Mouse (Mus musculus): ENCODE measurements around the gene St3gal3. TPM values are rescaled to one million over a fixed set of nuclear protein-coding genes. Genes with fewer than 3 reads are reported as not detected.

The St3gal3 gene
- polyA plus RNA-seq, 1 experiment from 2014 or later = 2.5 TPM

DNA sequence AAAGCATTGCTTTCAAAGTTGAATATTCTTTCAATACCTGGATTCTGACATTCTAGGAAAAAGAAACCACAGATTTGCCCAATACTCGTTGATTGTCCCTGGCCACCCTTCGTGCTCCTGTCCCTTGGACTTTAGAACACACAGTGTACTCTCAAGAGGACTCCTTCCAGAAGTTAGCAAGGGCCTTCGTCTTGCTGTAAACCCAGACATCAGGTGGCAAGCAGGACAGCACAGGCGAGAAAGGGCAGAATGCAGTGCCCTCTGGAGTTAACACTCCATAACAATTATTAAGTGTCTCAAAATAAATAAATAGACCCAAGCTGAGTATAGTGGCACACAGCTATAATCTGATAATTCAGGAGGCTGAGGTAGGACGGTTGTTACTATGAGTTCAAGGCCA lies 101.7 kb downstream of the St3gal3 start:
- Histone ChIP-seq H3K27me3 (ENCODE audit: control insufficient read depth, insufficient read depth, low read depth, low read length) (no peaks in the 10 kb centered on the region), H3K4me3 (ENCODE audit: low read depth, low read length) (no peak overlapping the region), H3K4me2 (ENCODE audit: low read depth, low read length) (no peak overlapping the region), H3K36me3 (ENCODE audit: control insufficient read depth, insufficient read depth) (no peaks in the 10 kb centered on the region), H3K9ac (ENCODE audit: low read depth, low read length) (no peak overlapping the region), H3K4me1 (ENCODE audit: control insufficient read depth, low read depth, low read length) (no peaks in the 10 kb centered on the region), H3K27ac (ENCODE audit: low read length) (no peak overlapping the region), H3K9me3 (replicated peaks; ENCODE audit: control insufficient read depth, low read length) (no peaks in the 10 kb centered on the region)
- ATAC-seq (ENCODE audit: low read depth) = no peak
- WGBS (ENCODE audit: insufficient replicate concordance) = 62% methylated on average over 5 of the region's 5 CpGs

DNA sequence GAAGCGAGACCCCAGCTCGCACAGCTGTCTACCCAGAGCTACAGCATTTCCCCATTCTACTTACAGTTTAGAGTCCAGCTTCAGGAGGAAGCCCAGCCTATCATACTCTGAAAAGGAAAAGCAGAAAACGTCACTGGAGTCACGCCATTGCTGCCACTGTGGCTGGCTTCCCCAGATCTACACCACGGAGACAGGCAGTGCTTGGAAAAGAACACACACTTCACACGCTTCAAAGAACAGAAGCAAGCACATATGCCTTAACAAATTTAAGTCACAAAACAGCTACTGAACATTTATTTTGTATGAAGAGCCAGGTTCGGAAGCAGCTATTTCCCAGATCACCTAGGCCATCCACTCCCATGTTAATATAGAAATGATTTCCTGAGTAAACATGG lies 102.9 kb downstream of the St3gal3 start:
- Histone ChIP-seq H3K27me3 (ENCODE audit: control insufficient read depth, insufficient read depth, low read depth, low read length) (no peaks in the 10 kb centered on the region), H3K4me3 (ENCODE audit: low read depth, low read length) (no peak overlapping the region), H3K9me3 (replicated peaks; ENCODE audit: control insufficient read depth, low read length) (no peaks in the 10 kb centered on the region), H3K27ac (ENCODE audit: low read length) (no peak overlapping the region), H3K36me3 (ENCODE audit: control insufficient read depth, insufficient read depth) (no peaks in the 10 kb centered on the region), H3K4me1 (ENCODE audit: control insufficient read depth, low read depth, low read length) (no peaks in the 10 kb centered on the region), H3K9ac (ENCODE audit: low read depth, low read length) (no peak overlapping the region), H3K4me2 (ENCODE audit: low read depth, low read length) (no peak overlapping the region)
- 61% methylated on average over 7 of the region's 7 CpGs for WGBS (ENCODE audit: insufficient replicate concordance)
- ATAC-seq (ENCODE audit: low read depth) = no peak

DNA sequence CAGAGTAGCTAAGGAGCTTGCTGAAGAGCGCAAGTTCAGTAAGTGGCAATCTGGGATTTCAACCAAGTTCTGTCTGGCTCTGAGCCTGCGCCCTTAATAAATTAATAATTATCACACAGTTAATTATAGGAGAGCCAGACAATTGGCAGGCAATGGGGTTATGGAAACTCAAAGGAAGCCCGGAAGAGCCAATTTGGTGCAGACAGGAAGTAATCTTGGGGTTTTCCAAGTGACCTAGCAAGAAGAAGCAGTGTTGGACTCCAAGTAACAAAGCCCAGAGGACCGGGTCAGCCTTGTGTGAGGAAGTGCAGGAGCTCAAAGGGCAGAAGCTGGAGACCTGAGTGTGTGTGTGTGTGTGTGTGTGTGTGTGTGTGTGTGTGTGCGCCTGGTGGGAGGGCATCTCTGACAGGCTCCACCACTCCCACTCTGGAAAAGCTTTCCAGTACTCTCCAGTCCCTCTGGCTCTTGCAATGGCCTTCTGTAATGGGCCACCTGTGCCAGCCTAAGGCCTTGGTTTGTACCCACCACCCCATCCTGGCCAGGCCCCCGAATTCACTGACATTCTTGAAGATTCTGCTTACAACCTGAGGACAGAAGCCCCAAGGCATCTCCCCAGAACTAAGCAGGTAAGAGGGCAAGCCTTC lies 103.5 kb downstream of the St3gal3 start:
- Histone ChIP-seq H3K4me1 (ENCODE audit: control insufficient read depth, low read depth, low read length) (no peaks in the 10 kb centered on the region), H3K27me3 (ENCODE audit: control insufficient read depth, insufficient read depth, low read depth, low read length) (no peaks in the 10 kb centered on the region), H3K9me3 (replicated peaks; ENCODE audit: control insufficient read depth, low read length) (no peaks in the 10 kb centered on the region), H3K4me3 (ENCODE audit: low read depth, low read length) (no peak overlapping the region), H3K27ac (ENCODE audit: low read length) (no peak overlapping the region), H3K36me3 (ENCODE audit: control insufficient read depth, insufficient read depth) (no peaks in the 10 kb centered on the region), H3K4me2 (ENCODE audit: low read depth, low read length) (no peak overlapping the region), H3K9ac (ENCODE audit: low read depth, low read length) (no peak overlapping the region)
- 63% methylated on average over 6 of the region's 6 CpGs for whole genome bisulfite sequencing (ENCODE audit: insufficient replicate concordance)
- no peak for ATAC-seq (ENCODE audit: low read depth)

DNA sequence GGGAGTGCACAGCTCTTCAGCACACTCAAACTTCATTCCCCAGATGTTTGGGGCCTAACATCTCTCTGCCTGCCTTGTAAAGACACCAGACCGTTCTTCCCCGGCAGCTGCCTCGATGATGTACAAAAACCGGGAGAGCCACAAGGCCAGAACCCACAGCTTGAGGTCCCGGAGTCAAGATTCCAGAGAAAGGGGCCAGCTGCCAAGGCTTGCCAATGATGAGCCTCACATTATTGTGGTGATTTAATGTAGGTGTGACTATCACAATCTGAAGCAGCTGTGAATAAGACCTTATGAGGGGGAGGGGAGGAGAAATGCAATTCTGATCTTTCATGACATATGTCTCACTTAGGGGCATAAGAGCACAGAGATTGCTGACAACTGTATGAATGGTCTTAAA lies 104.4 kb downstream of the St3gal3 start:
- Histone ChIP-seq H3K9me3 (replicated peaks; ENCODE audit: control insufficient read depth, low read length) (no peaks in the 10 kb centered on the region), H3K27ac (ENCODE audit: low read length) (no peak overlapping the region), H3K4me2 (ENCODE audit: low read depth, low read length) (no peak overlapping the region), H3K27me3 (ENCODE audit: control insufficient read depth, insufficient read depth, low read depth, low read length) (no peaks in the 10 kb centered on the region), H3K36me3 (ENCODE audit: control insufficient read depth, insufficient read depth) (no peaks in the 10 kb centered on the region), H3K4me3 (ENCODE audit: low read depth, low read length) (no peak overlapping the region), H3K9ac (ENCODE audit: low read depth, low read length) (no peak overlapping the region), H3K4me1 (ENCODE audit: control insufficient read depth, low read depth, low read length) (no peaks in the 10 kb centered on the region)
- 75% methylated on average over 5 of the region's 5 CpGs for WGBS (ENCODE audit: insufficient replicate concordance)
- no peak for ATAC-seq (ENCODE audit: low read depth)

- Histone ChIP-seq H3K36me3 (ENCODE audit: control insufficient read depth, insufficient read depth) (no peaks in the 10 kb centered on the region), H3K27ac (ENCODE audit: low read length) (no peak overlapping the region), H3K27me3 (ENCODE audit: control insufficient read depth, insufficient read depth, low read depth, low read length) (no peaks in the 10 kb centered on the region), H3K9ac (ENCODE audit: low read depth, low read length) (no peak overlapping the region), H3K4me2 (ENCODE audit: low read depth, low read length) (no peak overlapping the region), H3K4me3 (ENCODE audit: low read depth, low read length) (no peak overlapping the region), H3K4me1 (ENCODE audit: control insufficient read depth, low read depth, low read length) (no peaks in the 10 kb centered on the region), H3K9me3 (replicated peaks; ENCODE audit: control insufficient read depth, low read length) (no peaks in the 10 kb centered on the region)
- ATAC-seq (ENCODE audit: low read depth) = no peak
- WGBS (ENCODE audit: insufficient replicate concordance) = 75% methylated on average over 6 of the region's 6 CpGs
These were observed 104.8 kb downstream of the St3gal3 start for GRCm38 (mm10) chr4:118029892-118030291.

DNA sequence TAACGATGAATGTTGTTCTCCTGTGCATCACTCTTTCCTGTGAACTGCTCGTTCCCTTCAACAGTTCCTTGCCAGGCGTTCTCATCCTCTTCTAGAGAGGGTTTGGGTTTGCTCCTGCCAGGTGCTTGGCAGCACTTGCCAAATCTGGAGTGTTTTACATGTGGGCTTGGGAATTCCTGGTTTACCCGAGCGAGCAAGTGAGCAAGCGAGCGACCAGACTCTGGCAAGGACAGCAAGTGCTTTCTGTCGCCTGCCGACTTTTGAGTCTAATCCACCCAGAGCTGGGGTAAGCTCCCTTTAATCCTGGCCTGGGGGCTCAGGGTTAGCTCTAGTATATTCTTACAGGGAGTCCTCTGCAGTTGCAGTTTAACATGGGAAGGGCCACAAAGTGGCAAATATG lies 105.7 kb downstream of the St3gal3 start:
- Histone ChIP-seq H3K4me1 (ENCODE audit: control insufficient read depth, low read depth, low read length) (no peaks in the 10 kb centered on the region), H3K9ac (ENCODE audit: low read depth, low read length) (no peak overlapping the region), H3K4me3 (ENCODE audit: low read depth, low read length) (no peak overlapping the region), H3K4me2 (ENCODE audit: low read depth, low read length) (no peak overlapping the region), H3K36me3 (ENCODE audit: control insufficient read depth, insufficient read depth) (no peaks in the 10 kb centered on the region), H3K27ac (ENCODE audit: low read length) (no peak overlapping the region), H3K27me3 (ENCODE audit: control insufficient read depth, insufficient read depth, low read depth, low read length) (no peaks in the 10 kb centered on the region), H3K9me3 (replicated peaks; ENCODE audit: control insufficient read depth, low read length) (no peaks in the 10 kb centered on the region)
- WGBS (ENCODE audit: insufficient replicate concordance) = 81% methylated on average over 9 of the region's 9 CpGs
- no peak for ATAC-seq (ENCODE audit: low read depth)

- H3K9ac ChIP-seq (ENCODE audit: low read depth, low read length) = no peak overlapping the region
- no peaks in the 10 kb centered on the region for H3K36me3 ChIP-seq (ENCODE audit: control insufficient read depth, insufficient read depth)
- no peaks in the 10 kb centered on the region for H3K9me3 ChIP-seq (replicated peaks; ENCODE audit: control insufficient read depth, low read length)
- H3K4me2 ChIP-seq (ENCODE audit: low read depth, low read length) = no peak overlapping the region
- 53% methylated on average over 7 of the region's 7 CpGs for WGBS (ENCODE audit: insufficient replicate concordance)
- H3K27ac ChIP-seq (ENCODE audit: low read length) = no peak overlapping the region
- ATAC-seq (ENCODE audit: low read depth) = no peak
- H3K4me3 ChIP-seq (ENCODE audit: low read depth, low read length) = no peak overlapping the region
- no peaks in the 10 kb centered on the region for H3K4me1 ChIP-seq (ENCODE audit: control insufficient read depth, low read depth, low read length)
- H3K27me3 ChIP-seq (ENCODE audit: control insufficient read depth, insufficient read depth, low read depth, low read length) = no peaks in the 10 kb centered on the region
These were observed 108.8 kb downstream of the St3gal3 start for GRCm38 (mm10) chr4:118025931-118026330.

- WGBS (ENCODE audit: insufficient replicate concordance) = 69% methylated on average over 7 of the region's 7 CpGs
- no peak overlapping the region for H3K4me3 ChIP-seq (ENCODE audit: low read depth, low read length)
- no peak for ATAC-seq (ENCODE audit: low read depth)
These were observed 109.3 kb downstream of the St3gal3 start for GRCm38 (mm10) chr4:118025381-118025780.

GRCm38 (mm10) chr4:118022811-118023210 lies 111.9 kb downstream of the St3gal3 start:
- Histone ChIP-seq H3K27me3 (ENCODE audit: control insufficient read depth, insufficient read depth, low read depth, low read length) (no peaks in the 10 kb centered on the region), H3K4me3 (ENCODE audit: low read depth, low read length) (no peak overlapping the region), H3K9me3 (replicated peaks; ENCODE audit: control insufficient read depth, low read length) (no peaks in the 10 kb centered on the region), H3K36me3 (ENCODE audit: control insufficient read depth, insufficient read depth) (no peaks in the 10 kb centered on the region), H3K9ac (ENCODE audit: low read depth, low read length) (no peak overlapping the region), H3K4me2 (ENCODE audit: low read depth, low read length) (no peak overlapping the region), H3K27ac (ENCODE audit: low read length) (no peak overlapping the region), H3K4me1 (ENCODE audit: control insufficient read depth, low read depth, low read length) (no peaks in the 10 kb centered on the region)
- 83% methylated on average over 3 of the region's 3 CpGs for WGBS (ENCODE audit: insufficient replicate concordance)
- no peak for ATAC-seq (ENCODE audit: low read depth)

More at GRCm38 (mm10) chr4:118025381-118025780, 109.3 kb downstream of the St3gal3 start:
- no peaks in the 10 kb centered on the region for H3K27me3 ChIP-seq (ENCODE audit: control insufficient read depth, insufficient read depth, low read depth, low read length)
- H3K36me3 ChIP-seq (ENCODE audit: control insufficient read depth, insufficient read depth) = no peaks in the 10 kb centered on the region
- no peak overlapping the region for H3K27ac ChIP-seq (ENCODE audit: low read length)
- no peak overlapping the region for H3K4me2 ChIP-seq (ENCODE audit: low read depth, low read length)
- no peaks in the 10 kb centered on the region for H3K9me3 ChIP-seq (replicated peaks; ENCODE audit: control insufficient read depth, low read length)
- no peak overlapping the region for H3K9ac ChIP-seq (ENCODE audit: low read depth, low read length)
- no peaks in the 10 kb centered on the region for H3K4me1 ChIP-seq (ENCODE audit: control insufficient read depth, low read depth, low read length)
